Mouse (Mus musculus): ENCODE measurements around the gene 3300002I08Rik.
A peak's percentile ranks its signal among the peaks of the same experiment; 100 is the strongest.
"Not testable (repeated sequence)": the region's sequence is repeated elsewhere in the genome, so short reads cannot be mapped to it uniquely, and the experiment has no call there.

The 3300002I08Rik gene

DNA sequence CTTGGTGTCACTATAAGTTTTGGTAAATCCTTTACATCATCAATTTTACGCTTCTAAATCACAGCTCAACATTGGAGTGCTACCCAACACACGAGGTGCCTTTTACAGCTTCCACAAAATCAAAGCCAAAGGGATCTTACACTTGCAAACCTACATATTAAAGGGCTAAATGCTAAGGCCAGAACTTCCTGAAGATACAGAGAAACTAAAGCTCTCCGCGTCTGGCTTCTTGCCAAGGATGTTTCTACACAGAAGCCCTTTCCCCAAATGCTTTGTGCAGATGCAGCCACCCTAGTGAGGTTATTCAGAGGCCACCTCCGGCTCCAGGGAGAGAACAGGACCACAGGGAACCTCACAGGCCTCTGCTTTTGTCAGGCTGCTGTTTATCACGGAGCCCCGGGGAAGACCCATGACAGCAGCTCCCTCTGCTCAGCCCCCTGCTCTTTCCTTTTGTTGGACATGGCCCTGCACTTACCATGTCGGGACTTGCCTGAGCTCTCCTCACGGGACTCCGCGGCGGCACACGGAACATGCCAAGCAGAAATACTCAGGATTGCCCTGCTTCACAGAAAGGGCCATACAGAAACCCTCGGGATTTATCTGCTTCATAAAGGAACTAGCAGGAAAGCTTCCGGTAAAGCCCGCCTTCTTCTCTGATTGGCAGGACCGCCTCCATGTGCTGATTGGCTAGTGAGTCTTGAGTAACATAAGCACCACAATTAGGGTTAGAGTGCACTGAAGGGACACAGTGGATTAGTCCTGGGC, at the start of gene 3300002I08Rik:
Gene 3300002I08Rik, minus strand, starts transcription at position 653 of the 765 bp plus-strand sequence.
- DNase-seq (ENCODE audit: low read depth, low spot score) = peak; percentile 56

DNA sequence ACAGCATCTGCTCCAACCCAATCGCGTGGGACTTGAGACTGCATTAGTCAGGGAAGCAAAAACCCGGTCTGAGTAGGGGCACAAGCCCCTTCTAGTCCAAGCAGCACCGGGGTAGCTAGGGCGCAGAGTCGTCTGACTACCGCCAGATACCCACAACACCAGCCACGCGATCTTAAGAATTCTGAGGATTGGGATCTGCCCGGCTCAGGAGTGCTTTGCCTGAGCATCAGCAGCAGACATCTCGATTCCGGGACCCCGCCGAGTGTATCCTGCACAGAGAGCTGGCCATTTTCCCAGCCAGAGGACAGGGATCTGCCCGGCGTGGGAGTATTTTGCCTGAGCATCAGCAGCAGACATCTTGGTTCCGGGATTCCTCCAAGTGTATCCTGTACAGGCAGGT, 49.6 kb upstream of the 3300002I08Rik start:
- DNase-seq (ENCODE audit: low read depth, low spot score) = not testable (repeated sequence)

DNA sequence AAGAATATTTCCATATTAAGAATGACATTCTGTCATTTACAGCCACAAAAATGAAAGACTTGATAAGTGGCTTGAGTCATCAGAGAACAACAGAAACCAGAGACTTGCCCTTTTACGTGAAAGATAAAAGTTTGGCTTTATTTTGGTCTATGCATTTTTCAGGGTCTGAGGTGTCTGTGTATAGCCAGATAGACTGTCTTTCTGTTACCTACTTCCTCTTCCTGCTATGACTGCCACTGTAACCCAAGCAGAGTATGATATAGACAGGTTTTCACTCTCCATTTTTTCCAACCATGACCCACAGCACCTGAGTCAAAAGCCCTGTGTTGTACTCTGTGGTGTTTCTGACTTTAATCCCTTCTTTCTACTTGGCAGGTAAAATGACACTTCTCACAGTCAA, 27.6 kb upstream of the 3300002I08Rik start:
- no peak for DNase-seq (ENCODE audit: low read depth, low spot score)

DNA sequence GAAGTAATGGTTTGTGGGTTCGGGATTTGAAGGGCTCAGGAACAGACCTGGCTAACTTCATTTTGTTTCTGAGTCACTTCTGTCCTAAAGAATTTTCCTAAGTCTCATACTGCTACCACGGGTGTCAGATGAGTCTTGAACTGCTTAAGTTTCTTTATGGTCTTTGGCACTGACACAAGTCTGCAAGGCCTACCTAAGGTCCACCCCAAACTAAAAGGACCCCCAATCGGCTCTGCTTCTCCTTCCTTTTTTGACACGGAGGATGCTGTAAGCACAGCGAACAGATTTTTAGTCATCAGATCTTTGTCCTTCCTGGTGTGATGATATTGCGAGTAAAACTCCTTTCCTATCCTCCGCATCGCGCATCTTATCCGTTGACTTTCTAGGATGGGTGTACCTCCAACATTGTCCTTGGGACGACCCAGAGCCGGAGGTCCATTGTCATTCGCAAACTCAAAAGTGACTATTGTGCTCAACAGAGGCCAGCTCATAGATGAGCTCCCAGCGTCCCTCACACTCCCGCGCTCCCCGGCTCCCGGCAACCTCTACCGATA, 23.1 kb upstream of the 3300002I08Rik start:
- not testable (repeated sequence) for DNase-seq (ENCODE audit: low read depth, low spot score)

DNA sequence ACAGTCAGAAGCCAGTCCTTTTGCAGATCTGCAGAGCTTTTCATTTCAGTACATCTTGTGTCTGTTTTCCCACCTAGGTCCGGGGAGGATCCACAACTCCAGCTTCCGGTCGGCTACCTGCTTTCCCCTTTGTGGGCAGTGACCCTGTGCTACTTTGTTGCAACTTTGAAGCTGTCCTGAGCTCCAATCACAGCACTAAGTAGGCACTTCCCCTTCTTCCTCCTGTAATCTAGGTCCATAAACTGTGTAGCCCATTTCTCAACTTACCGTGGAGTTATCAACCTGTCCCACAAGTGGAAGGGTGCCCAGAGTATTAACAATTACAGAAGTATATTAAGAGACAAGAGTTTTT, 289 bp upstream of the 3300002I08Rik start:
- DNase-seq (ENCODE audit: low read depth, low spot score) = no peak

DNA sequence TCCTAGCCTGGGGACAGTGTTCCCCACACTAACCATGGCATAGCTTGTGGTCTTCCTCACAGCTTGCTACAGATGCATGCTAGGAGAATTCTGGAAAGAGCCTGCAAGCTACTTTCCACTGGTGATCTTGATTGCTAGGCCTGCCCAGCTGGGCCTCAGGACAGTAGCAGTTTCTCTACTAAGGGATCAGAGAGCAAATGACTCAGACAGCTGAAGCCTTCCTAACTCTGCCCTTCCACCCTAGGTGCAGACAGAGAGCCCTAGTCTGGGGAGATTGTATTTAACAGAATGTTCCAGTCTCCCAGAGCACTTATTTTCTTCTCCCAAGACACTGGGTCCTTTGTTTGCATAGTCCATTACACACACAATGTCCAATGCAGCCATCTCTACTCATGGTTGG, 5.4 kb downstream of the 3300002I08Rik start:
- DNase-seq (ENCODE audit: low read depth, low spot score) = not testable (repeated sequence)

DNA sequence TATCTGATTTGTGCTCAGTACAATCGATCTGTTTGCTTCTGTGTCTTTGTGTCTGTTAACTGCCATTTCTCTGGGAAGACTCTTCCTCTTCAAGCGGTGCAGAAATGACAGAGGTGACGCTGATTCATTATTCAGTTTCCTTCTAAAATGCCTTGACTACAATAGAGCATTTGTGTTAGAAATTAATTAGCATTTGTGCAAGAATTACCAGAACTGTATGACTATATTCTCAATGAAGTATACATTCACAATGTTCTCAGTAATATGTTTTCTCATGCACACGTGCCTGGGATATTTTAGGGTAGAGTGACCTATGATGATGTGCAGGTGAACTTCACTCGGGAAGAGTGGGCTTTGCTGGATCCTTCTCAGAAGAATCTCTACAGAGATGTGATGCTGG, 39.2 kb downstream of the 3300002I08Rik start, which contains the start of gene Gm10130:
Gene Gm10130, plus strand, starts transcription at position 301 of the 400 bp plus-strand sequence.
- DNase-seq (ENCODE audit: low read depth, low spot score) = no peak

DNA sequence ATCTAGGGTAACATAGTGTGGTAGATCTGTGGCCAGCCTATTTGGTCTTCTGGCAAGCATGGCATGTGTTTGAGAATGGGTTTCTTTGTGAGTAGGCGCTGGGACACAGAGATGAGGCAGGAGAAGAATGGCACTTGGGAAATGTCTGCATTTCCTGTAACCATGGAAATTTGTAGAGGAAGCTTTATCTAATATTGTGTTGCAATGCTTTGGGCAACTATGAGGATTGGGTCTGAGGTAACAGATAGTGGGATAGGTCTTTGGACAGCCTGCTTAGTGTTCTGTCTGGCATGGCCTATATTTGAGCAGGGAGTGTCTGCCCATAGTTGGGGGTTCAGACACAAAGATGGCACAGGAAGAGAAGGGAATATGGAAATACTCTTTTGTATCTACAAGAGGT, 43.6 kb downstream of the 3300002I08Rik start:
- no peak for DNase-seq (ENCODE audit: low read depth, low spot score)

DNA sequence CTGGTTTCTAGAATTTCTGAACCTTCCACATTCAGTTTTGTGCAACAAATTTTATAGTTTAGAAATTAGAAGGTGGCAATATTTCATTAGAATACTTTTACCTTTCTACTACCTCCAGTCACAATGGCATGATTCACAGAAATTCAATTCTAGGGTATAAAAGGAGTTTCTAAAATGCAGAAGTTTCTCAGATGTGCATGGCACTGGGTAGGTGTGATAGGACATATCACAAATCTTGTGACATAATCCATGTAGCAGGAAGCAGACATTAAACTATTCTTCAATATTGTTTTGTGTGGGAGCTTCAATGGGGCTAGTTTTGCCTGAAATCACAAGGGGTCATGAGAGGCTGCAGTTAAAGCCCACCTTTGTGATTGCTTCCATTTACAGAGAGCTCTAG, 46.4 kb downstream of the 3300002I08Rik start:
- DNase-seq (ENCODE audit: low read depth, low spot score) = no peak

DNA sequence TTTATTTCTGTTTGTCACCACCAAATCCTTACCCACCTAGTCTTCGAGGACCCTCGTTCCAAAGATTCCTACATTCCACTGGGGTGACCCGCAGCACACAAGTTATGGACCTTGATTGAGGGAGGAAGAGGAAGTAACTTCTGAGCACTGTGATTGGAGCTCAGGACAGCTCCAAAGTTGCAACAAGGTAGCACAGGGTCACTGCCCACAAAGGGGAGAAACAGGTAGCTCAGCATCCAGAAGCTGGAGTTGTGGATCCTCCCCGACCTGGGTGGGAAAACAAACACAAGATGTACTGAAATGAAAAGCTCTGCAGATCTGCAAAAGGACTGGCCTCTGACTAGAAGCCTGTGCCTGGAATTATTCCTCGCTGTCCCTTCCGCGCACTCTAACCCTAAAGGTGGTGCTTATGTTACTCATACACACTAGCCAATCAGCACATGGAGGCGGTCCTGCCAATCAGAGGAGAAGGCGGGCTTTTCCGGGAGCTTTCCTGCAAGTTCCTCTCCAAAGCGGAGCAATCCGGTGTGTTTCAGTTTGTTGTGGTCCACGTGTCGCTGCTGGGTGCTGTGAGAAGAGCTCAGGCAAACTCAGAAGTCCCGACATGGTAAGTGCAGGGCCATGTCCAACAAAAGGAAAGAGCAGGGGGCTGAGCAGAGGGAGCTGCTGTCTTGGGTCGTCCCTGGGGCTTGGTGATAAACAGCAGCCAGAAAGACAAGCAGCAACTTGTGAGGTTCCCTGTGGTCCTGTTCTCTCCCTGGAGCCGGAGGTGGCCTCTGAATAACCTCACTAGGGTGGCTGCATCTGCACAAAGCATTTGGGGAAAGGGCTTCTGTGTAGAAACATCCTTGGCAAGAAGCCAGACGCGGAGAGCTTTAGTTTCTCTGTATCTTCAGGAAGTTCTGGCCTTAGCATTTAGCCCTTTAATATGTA, 51.3 kb downstream of the 3300002I08Rik start:
- DNase-seq (ENCODE audit: low read depth, low spot score) = peak; percentile 78

DNA sequence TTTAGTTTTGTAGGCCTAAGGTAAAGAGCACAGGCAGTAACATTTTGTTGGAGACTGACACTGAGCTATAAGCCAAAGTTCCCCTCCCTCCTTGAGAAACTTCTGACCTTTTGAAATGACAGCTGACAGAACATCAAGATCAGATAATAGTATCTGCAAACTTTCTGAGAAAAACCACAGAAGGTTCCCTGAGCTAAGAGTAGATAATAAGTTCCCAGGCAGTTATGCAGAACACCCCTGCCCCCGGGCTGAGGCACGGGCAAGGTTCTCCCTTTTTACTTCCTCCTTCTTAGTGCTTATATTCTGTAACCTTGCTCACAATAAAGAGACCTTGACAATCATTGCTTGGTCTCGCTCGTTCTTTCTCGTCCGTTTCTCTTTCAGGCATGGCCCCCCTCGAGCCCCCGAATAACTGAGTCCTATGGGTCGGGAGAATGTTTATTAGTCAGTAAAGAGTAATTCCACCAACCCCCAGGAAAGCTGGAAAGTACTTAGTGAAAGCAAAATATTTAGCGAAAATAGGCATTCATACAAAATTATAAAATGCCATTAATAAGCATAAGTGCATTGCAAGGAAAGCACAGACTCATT, 55.3 kb downstream of the 3300002I08Rik start:
- no peak for DNase-seq (ENCODE audit: low read depth, low spot score)

DNA sequence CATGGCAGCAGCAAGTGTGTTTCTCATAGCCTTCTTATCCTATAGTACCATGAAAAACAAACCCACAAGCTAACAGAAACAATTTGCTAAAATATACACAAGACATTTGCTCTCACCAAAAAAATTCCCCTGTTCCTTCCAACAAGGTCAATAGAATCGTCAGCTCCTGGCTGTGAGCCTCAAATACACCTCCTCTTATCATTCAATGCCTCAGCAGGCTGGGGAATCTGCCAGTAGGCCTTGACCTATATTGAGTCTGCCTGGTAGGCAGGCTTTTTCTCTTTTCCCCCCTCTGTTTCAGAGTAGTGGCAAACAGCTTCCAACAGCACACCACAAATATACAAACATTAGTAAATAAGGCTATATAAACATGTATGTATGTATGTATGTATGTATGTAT, 63.5 kb downstream of the 3300002I08Rik start:
- no peak for DNase-seq (ENCODE audit: low read depth, low spot score)

DNA sequence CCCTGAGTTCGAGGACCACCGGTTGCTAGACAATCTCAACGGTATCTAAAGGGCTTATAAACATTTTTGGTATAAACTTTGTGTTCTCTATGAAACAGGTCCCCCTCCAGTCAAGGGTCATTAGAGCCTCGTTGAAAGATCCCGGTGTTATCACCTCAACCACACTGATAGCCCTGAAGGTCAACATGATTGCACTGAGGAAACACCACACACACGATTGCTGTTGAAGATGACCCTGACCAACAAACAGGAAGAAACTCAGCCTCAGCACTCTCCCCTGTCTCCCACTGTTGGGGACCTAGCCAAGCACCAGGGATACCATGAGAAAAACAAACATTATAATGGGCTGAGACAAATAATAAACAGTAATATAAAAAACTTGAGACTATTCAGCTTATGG, 68.9 kb downstream of the 3300002I08Rik start:
- DNase-seq (ENCODE audit: low read depth, low spot score) = no peak
